Mouse (Mus musculus): Measurements from ENCODE around the gene 4930558C23Rik.
"Not testable (repeated sequence)": the region's sequence is repeated elsewhere in the genome, so short reads cannot be mapped to it uniquely, and the experiment has no call there.

Gene 4930558C23Rik

GRCm38 (mm10) chr3:95402741-95403140 lies at the start of gene 4930558C23Rik:
4930558C23Rik (minus strand) TSS chr3:95402841.
- no peak for DNase-seq (ENCODE audit: low read depth, low spot score)

- no peak for DNase-seq (ENCODE audit: low read depth, low spot score)
Measured at GRCm38 (mm10) chr3:95450915-95451314, 48.3 kb upstream of the 4930558C23Rik start.

GRCm38 (mm10) chr3:95450408-95450807 lies 47.8 kb upstream of the 4930558C23Rik start:
- DNase-seq (ENCODE audit: low read depth, low spot score), result peak; percentile 51

- DNase-seq (ENCODE audit: low read depth, low spot score), result no peak
Measured at GRCm38 (mm10) chr3:95445311-95445710, 42.7 kb upstream of the 4930558C23Rik start.

- DNase-seq (ENCODE audit: low read depth, low spot score), result no peak
Measured at GRCm38 (mm10) chr3:95442406-95443117, 39.9 kb upstream of the 4930558C23Rik start.

- no peak for DNase-seq (ENCODE audit: low read depth, low spot score)
Measured at GRCm38 (mm10) chr3:95439670-95440069, 37.0 kb upstream of the 4930558C23Rik start.

- DNase-seq (ENCODE audit: low read depth, low spot score), result not testable (repeated sequence)
Measured at GRCm38 (mm10) chr3:95438636-95439035, 36.0 kb upstream of the 4930558C23Rik start.

- DNase-seq (ENCODE audit: low read depth, low spot score), result no peak
Measured at GRCm38 (mm10) chr3:95435561-95435960, 32.9 kb upstream of the 4930558C23Rik start.

- DNase-seq (ENCODE audit: low read depth, low spot score), result peak; percentile 30
Measured at GRCm38 (mm10) chr3:95434983-95435370, 32.3 kb upstream of the 4930558C23Rik start.

- DNase-seq (ENCODE audit: low read depth, low spot score), result peak; percentile 96
Measured at GRCm38 (mm10) chr3:95434136-95434982, 31.7 kb upstream of the 4930558C23Rik start, which contains the start of gene Arnt. Arnt (plus strand) TSS chr3:95434388.

GRCm38 (mm10) chr3:95433301-95433915 lies 30.8 kb upstream of the 4930558C23Rik start:
- no peak for DNase-seq (ENCODE audit: low read depth, low spot score)

GRCm38 (mm10) chr3:95428423-95428822 lies 25.8 kb upstream of the 4930558C23Rik start:
- not testable (repeated sequence) for DNase-seq (ENCODE audit: low read depth, low spot score)

GRCm38 (mm10) chr3:95427891-95428238 lies 25.2 kb upstream of the 4930558C23Rik start:
- DNase-seq (ENCODE audit: low read depth, low spot score), result not testable (repeated sequence)

- not testable (repeated sequence) for DNase-seq (ENCODE audit: low read depth, low spot score)
Measured at GRCm38 (mm10) chr3:95427117-95427890, 24.7 kb upstream of the 4930558C23Rik start.

- DNase-seq (ENCODE audit: low read depth, low spot score), result not testable (repeated sequence)
Measured at GRCm38 (mm10) chr3:95426476-95426875, 23.8 kb upstream of the 4930558C23Rik start.

GRCm38 (mm10) chr3:95417866-95418265 lies 15.2 kb upstream of the 4930558C23Rik start:
- no peak for DNase-seq (ENCODE audit: low read depth, low spot score)

GRCm38 (mm10) chr3:95412268-95412667 lies 9.6 kb upstream of the 4930558C23Rik start:
- no peak for DNase-seq (ENCODE audit: low read depth, low spot score)

GRCm38 (mm10) chr3:95408852-95409251 lies 6.2 kb upstream of the 4930558C23Rik start:
- DNase-seq (ENCODE audit: low read depth, low spot score), result no peak

GRCm38 (mm10) chr3:95407728-95408127 lies 5.1 kb upstream of the 4930558C23Rik start:
- no peak for DNase-seq (ENCODE audit: low read depth, low spot score)

GRCm38 (mm10) chr3:95394385-95394784 lies 8.3 kb downstream of the 4930558C23Rik start:
- DNase-seq (ENCODE audit: low read depth, low spot score), result no peak

- DNase-seq (ENCODE audit: low read depth, low spot score), result no peak
Measured at GRCm38 (mm10) chr3:95385401-95386075, 17.1 kb downstream of the 4930558C23Rik start.
